Mouse (Mus musculus) ovary, postnatal 36 days (tissue): ENCODE measurements around the gene Fam151b.

Source experiments
- DNase-seq: peaks from one replicate; pipeline ENCODE4 v3.0.0; 2022; ENCODE audit warnings: low spot score, mixed read lengths

Gene Fam151b

DNA sequence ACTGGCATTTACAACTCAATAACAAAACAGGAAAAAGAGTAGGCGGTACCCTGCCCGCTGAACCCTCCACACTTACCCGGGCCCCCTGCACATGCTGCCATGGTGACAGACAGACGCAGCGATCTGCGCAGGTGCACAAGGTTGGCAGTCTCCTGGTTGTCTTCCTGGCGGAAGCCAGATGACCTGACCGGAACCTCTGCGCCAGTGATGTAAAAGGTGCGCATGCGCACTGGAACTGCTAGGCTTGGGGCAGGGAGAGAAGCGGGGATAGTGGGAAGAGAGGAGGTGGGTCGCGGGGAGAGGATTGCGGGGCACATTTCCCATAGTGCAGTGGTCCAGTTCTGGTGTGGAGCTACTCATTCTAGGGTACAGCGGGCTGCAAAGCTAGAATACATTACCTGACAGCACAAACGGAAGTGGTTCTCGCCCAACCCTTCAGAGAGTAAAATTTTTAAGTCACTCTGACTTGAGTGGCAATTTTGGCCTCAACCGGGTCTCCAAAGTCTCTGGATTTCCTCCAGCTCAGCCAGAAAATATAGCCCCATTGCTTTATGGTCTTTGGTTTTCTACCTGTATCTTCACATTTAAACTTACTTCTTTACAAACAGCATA is at the start of gene Fam151b:
Gene Fam151b, minus strand, starts transcription at position 164 of the 612 bp plus-strand sequence.
- peak; percentile 87 for DNase-seq

DNA sequence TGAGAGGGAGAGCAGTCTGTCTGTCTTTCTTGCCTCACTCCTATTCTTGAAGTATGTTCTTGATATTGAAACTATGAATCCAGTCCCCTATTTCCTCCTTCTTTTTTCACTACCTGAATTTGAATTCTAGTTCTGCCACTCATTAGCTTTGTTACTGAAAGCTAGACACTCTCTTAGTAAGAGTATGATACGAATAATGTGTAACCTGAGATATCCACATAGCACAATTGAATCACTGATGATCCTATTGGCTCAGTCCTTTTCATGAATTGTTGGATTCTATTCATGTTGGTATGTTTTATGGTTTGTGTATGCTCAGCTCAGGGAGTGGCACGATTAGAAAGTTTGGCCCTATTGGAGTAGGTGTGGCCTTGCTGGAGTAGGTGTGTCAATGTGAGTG is 48.4 kb upstream of the Fam151b start:
- no peak for DNase-seq

DNA sequence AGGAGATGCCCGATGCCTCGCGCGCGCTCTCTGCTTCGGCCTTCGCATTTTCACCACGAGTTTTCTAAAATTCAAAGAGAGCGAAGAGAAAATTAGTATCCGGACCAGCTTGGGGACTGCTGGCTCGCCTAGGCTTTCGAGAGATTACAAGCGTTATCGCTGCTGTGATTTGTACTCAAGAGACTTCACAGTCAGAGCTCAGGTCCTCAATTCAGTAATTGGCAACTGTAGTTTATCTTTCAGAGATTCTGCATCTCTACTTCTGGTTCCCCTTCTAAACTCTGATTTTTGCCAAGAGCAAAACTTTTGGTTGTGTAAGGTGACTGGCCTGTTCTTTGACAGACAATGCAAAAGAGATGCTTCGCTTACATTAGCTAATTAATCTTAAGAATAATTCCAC is 47.4 kb upstream of the Fam151b start:
- no peak for DNase-seq

DNA sequence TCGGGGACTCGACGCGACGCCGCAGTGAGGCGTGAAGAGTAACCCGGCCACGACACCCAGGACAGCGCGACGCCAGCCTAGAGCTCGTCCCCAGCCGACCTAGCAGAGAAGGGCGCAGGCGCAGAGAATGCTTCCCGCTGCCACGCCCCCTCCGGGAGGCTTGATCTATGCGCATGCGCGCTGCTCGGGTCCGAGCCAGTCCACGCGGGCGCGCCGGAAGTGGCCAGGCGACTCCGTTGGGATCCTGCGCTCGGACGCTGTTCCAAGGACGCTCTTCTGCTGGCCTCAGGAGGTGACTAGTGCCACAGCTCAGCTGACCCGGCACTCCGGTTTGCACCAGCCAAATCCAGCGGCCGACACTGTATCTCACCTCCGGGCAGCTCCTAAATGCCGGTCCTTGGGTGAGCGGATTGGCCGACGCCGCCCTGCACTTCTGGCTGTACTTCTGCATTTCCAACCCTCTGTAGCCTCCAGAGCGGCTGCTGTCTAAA is 47.0 kb upstream of the Fam151b start, which contains the start of gene Zfyve16:
Gene Zfyve16, minus strand, starts transcription at position 148 of the 491 bp plus-strand sequence.
- peak; percentile 98 for DNase-seq

DNA sequence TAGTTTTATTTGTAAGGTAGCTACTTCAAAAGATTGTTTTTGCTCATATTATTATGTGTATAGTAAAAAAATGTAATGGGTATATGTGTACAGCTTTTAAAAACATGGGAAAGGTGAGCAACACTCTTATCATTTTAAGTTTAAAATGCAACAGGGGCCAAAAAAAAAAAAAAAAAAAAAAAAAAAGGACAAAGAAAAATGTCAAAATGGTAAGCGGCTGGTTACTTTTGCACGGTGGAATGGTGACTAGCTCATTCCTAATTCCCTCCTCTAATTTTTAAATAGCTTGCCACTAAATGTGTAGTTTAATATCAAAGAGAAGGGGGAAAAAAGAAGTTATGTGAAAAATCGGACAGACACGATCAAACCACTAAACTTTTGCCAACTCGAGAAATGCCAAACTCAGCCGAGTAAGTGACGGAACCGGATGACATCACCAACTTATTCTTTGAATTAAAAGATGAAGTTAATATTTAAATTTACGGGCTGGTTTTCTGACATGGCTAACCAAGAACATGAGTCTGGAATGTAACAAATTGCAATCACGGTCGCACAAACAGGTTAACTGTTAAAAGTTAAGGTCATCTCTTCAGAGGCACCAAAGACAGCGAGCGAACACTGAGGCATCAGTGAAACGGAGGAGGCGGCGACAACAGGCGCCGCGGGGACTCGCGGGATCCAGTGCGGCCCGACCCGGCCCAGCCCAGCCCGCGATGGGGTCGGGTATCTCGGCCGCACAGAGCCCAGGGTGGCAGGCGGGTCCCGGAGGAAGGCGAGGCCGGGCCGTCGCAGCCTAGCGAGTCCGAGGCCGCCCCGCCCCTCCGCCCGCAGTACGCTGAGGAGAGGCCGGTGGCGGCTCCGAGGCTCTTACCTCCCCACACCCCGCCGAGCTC is 46.3 kb upstream of the Fam151b start:
- DNase-seq: no peak

DNA sequence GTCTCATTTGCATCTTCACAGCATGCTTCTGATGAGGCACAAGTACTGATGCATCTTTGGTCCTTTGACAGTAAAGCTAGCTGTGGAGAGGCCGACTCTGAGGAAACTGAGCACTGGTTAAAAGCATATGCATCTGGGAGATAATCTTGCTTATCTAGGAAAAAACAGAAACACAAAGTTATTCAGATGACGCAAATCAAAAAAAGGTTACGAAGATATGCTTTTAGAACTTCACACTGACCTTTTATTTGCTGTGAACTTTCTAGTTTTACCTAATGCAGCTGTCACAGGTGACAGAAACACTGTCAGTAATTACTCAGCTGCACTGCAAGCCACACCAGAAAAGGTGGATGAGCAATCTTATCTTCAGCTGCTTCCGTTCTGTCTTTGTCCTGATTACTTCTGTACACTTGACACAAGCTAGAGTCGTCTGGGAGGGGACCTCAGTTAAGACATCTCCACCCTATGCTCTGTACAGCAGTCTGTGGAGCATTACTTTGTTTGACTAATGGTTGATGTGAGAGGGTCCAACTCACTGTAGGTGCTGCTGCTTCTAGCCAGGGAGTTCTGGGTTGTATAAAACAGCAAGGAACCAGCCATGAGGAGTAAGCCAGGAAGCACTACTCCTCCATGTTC is 39.5 kb upstream of the Fam151b start:
- no peak for DNase-seq

DNA sequence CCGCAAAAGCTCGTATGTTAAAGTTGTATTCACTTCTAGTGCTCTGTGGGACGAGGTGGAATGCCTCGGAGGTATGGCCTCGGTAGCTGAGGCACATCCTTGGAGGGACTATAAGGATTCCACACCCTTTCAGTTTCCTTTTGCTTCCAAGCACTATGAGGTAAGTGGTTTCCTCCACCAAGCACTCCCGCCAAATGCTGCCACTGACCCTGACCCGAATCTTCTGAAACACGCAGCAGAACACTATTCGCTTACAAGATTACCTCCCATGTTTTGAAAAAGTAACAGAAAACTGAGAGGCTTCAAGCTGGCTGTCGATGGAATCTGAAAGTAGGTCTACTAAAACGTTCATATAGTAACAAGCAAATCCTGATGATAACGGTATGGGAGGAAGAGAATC is 21.1 kb upstream of the Fam151b start:
- no peak for DNase-seq

DNA sequence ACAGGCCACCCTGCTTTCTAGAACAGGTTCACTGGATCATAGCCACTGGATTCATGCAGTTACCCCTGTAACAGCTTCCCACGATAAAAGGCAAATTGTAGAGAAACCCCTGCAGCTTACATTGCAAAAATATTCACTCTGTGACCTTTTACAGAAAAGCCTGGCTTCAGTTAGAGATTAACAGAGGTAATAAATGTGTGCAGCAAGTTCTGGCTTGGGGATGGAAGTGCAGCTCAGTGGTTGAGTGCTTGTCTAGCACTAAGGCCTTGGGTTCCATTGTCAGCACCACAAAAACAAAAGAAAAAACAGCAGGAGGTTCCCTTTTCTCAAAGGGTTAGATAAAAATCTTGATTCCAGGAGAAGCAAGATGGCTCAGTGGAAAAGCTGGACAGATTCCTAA is 8.1 kb upstream of the Fam151b start:
- DNase-seq: no peak

DNA sequence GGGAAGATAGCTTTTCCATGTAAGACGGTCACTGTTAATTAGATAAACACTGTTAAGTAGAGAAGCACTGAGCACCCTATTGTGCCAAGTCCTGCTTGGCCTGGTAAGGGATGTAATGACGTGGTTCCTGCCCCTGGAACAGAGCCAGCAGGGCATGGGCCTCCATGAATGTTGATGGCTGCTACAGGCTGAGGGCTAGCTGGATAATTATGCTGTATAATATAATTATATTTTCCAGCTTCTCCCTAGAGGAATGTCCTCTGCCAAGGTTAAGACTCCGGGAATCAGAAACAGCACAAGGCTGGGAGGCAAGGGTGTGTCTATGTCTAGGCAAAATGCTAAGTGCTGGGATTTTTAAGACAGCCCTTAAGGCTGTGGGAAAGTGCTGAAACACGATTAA is 7.0 kb upstream of the Fam151b start:
- DNase-seq: peak; percentile 33

DNA sequence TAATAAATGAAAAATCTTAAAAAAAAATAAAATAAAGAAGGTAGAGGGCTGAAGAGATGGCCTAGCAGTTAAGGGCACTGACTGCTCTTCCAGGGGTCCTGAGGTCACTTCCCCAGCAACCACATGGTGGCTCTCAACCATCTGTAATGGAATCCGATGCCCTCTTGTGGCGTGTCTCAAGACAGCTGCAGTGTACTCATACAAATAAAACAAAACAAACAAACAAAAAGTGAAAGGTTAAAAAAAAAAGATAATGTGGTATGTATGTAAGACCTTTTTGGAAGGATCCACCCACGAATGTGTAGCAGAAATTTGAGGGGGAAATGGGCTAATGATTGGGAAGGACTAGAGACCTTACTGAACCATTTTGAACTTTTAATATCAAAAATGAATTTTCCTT is 467 bp downstream of the Fam151b start:
- peak; percentile 21 for DNase-seq

DNA sequence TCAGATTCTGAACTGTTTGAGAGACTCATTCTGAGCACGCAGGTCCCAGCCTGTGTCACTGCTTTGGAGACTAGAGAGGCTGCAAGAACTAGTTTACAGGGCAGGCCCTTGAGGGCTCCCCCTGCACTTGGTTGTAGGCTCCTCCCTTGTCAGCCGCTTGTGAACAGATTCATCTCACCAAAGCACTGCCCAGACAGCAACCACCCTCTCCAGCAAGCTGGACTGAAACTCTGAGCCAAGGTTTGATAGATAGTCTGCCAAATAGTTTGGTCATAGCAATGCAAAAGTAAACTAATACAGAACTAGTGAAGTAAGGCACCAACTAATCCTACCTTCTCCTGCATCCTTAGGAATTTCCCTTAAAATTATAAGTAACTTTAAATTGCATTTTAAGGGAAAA is 13.7 kb downstream of the Fam151b start:
- DNase-seq: no peak

DNA sequence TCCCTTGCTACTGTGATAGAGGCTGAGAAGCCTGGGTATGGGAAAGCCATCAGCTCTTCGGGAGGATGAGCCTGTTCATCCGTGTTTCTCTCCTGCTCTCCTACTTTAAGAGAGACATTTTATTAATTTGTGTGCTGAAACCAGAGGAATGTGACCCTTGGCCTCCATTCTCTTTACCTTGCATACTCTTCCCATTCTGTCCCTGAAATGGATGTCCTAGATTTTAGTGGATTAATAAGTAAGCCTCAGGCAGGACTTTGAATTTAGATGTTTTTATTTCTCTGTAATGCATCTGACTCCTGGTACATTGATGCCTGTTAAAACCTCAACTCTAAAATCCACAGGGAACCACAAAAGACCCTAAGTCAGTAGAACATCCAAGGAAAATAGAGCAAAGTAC is 14.4 kb downstream of the Fam151b start:
- DNase-seq: no peak

DNA sequence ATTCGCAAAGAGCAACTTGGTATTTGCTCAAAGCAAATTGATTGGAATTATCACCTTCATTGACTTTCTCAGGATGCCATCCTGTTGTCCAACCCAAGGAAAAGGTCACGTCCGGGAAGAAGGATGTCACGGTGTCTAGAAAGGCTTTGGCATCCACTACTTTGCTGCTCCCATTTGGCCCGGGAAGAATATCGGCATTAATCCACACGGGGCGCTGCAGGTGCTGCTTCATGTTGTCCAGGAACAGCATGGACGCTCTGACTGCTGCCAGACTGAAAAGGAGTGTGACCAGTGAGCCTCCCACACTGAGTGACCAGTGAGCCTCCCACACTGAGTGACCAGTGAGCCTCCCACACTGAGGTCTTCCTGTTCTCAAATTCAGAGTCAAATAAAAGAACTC is 15.9 kb downstream of the Fam151b start:
- no peak for DNase-seq

DNA sequence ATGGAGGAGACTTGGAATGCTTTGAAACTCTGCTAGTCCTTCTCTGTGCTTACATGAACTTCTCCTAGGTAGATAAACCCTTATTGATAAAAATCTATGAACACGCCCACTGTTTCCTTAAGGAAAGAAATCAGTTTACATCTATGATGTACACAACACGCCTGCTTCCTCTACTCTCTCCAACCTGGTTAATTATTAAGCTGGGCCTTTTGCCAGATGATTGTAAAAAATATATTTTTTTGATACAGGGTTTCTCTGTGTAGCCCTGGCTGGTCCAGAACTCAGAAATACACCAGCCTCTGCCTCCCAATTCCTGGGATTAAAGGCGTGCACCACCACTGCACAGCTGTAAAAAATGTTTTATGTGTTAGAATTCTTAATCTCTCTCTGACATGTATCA is 19.1 kb downstream of the Fam151b start:
- DNase-seq: no peak

DNA sequence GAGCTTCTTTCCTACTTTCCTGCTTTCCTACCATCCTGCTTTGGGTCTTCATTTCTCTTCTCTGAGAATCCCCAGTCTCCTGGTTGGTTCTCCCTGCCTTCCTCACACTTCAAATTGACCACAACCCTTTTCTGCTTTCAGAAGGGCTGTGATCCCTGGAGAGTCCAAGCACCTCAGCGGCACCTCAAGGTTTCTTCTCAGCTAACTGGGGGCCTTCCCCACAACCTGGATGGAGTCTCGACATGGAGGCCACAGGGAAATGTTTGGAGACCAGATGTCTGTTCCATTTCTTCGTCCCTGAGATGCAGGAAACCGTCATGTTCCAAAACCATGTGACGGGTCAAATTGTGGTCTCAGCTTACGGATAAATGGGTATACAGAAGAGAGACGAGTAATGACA is 36.9 kb downstream of the Fam151b start:
- no peak for DNase-seq

DNA sequence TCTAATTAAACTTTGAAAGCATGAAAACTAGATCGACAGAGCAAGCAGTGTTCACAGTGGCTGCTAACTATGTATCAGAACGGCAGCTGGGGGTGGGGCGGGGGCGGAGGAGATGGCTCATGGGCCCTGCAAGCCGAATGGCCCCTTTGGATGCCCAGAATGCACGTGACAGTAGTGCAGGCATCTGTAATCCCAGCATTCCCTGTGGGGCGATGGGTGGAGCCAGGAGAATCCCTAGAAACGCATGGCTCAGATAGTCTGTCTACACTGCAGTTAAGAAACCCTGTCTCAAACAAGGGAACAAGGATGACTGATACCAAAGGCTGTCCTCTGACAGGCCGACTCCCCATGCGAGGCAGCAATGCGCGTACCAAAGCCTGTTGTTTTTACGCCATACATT is 43.5 kb downstream of the Fam151b start:
- DNase-seq: no peak

DNA sequence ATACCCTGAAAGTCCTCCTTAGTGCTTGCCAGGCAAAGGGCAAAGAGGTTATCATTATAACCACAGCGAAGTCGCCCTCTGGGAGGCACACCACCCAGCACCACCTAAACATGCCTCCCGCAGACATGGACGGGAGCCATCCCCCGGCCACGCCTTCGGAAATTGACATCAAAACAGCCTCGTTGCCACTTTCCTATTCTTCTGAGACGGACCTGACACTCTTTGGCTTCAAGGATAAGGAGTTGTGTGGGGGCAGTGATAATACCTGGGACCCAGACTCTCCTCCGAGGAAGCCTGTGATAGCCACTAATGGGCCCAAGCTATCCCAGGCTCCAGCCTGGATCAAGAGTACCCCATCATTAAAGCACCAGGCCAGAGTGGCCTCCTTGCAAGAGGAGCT is 45.2 kb downstream of the Fam151b start:
- no peak for DNase-seq

DNA sequence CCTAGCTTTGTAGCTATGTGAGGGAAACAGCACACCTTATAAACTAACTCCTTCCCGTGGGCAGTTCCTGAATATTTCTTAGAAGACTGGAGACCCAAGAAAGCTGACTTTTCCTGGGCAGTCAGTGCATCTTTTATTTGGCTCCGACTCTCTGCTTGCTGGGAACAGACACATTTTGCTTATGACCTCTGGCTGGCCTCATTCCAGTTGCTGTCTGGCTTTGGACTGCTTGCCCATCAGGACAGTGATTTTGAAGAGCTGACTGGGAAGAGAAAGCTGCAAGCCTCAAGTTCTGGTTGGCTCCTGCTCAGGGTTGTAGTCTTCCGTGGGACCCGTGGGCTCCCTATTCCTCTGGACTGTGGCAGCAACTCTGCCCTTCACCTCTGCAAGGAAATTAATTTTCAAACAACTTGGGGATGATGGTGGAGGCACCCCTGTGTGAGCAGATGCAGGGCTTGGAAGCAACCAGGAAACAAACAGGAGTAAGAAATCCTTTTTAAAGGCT is 56.4 kb downstream of the Fam151b start:
- no peak for DNase-seq

DNA sequence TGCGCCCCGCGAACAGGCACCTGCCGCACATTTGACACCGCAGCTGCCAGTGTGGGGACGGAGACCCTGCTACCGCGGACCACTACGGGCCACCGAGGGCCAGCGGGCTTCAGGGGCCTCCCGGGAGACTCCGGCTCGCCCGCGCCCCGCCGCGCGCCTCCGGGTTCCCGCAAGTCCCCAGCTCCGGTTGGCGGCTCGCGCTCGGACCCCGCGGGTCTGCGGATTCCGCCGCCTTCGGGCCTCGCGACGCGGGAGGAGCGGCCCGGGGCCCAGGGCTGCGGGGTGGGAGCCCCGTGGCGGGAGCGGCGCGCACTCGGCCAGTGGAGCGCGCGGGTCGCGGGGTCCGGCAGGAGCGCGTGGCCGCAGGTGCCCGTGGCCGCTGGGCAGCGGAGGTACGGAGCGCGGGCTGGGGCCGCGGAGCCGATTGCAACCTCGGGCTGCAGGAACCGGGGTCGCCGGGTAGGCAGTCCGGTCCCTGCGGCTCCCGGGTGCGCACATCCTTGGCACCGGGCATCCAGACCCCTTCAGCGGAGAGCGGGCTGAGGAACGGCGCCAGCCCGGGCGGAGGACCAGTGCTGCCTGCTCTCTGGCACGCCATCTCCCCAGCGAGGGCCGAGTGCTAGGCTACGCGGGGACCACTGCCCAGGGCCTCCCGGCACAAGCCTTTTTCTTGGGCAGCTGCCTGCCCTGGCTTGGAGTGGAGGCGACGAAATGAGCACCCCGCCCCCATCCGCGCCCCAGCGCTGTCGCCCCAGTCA is 57.3 kb downstream of the Fam151b start:
- DNase-seq: peak; percentile 14

DNA sequence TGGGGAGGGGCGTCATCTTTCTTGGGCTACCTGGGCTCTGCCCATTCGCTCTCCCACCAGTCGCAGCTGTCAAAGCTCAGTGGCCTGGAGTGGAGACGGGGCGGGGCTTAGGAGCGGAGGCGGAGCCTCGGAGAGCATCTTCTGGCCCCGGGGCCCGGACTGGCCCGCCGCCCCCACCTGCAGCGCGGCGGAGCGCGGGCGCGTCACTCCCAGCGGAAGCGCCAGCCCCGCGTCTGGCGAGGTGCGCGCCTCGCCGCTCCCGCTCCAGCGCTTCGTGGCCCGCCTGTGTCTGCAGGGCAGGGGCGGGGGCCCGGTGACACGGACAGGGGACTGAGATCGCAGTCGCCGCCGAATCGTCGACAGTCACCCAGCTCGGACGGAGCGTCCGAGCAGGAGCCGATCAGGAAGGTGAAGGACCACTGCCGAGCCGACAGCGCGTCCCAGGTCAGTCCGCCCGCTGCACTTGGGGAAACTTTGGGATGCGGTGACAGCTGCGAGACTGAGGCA is 58.0 kb downstream of the Fam151b start, which contains the start of gene Ankrd34b:
Gene Ankrd34b, plus strand, starts transcription at position 139 of the 507 bp plus-strand sequence.
- peak; percentile 28 for DNase-seq

DNA sequence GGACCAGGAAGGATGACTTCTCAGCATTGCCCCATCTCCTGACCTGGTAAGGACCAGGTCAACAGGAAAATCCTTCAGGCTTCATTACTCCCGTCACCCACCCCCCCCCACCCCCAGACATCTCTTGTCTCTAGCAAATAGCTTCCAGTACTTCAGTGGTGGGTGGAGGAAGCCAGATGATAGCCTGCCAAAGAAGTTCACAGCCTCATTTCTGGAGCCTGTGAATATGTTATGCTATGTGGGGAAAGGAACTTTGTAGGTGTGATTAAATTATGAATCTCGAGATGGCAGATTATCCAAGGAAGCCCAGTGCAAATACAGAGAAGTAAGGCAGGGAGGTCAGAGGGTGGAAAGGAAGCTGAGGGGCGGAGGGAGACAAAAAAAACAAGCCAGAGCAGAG is 60.1 kb downstream of the Fam151b start:
- no peak for DNase-seq

DNA sequence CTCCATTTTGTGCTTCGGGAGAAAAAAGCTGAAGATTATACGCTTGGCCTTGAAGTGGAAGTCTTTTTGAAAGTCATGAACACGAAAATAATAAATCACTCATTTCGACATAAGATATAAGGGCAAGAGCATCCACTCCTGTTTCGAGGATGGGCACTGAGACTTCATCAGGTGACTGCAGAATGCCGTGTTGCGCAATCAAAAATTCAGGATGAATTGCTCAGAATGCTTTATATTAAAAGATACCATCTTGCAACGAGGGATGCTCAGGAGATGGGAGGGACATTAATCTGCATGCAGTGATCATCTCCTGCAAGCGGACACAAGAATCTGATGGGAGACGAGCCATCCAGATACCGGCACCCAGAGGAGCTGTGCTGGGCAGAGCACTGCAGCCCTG is 64.2 kb downstream of the Fam151b start:
- DNase-seq: no peak
